ENCODE assay signal across 14 mouse cellular contexts in the genomic region with DNA sequence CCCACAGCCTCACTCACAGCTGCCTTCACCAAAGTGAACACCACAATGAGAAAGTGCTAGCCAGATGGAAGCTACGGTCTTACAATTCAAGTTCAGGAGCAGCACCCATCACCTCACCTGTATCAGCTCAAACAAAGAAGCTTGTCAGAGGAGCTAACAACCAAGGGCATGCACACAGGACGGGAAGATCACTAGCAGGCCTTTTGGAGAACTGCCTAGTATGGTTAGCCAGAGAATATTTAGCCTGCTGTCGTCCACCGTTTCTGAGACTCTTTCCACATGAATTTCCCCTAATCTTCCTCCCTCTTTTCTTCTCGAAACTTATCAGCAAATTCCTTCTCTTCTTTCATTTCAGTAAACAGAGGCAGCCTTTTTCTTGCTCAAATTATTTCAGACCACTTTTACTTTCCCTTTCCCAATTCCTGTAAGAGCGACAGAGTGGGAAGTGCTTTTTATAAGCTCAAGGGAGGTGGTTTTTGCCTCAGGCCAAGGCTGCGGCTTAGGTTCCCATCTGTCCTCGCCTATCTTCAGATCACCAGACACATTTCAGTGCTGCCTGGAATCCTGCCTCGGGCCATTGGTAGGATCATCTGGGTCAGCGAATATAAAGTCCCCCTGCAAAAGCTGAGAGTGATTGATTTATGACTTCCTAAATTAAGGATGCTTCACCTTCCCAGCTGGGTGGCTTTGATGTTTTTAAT.
DNase-seq lines count a peak whose midpoint lies in the region; ATAC-seq lines count a peak whose summit lies in the region.
"Had no signal": no experiment of that assay in that cellular context is flagged by ENCODE, and none has a peak within 500 bp of the region (broad histone marks: within the 10 kb centered on the region; RNA-seq: fewer than 3 reads in every experiment).

No protein-coding gene starts in this region.

- WGBS in hindbrain, embryonic 13.5 days = 56% methylated on average over 10 of the region's 10 CpGs
- 62% methylated on average over 10 of the region's 10 CpGs for WGBS in hindbrain, embryonic 16.5 days
- WGBS in heart, embryonic 12.5 days = 47% methylated on average over 10 of the region's 10 CpGs
- WGBS in forebrain, embryonic 11.5 days = 69% methylated on average over 10 of the region's 10 CpGs

- no peak overlapping the region for H3K9ac ChIP-seq in hindbrain, embryonic 13.5 days
- H3K9ac ChIP-seq in hindbrain, embryonic 16.5 days (ENCODE audit: low read depth, low read length) = no peak overlapping the region
- no peak overlapping the region for H3K9ac ChIP-seq in heart, embryonic 12.5 days
- H3K9ac ChIP-seq in forebrain, embryonic 11.5 days (ENCODE audit: low read length) = no peak overlapping the region
- H3K9ac ChIP-seq: forebrain, embryonic 12.5 days; lung, embryonic 14.5 days; stomach, embryonic 15.5 days had no signal

- no peaks in the 10 kb centered on the region for H3K27me3 ChIP-seq in hindbrain, embryonic 13.5 days
- H3K27me3 ChIP-seq in hindbrain, embryonic 16.5 days (replicated peaks; ENCODE audit: control insufficient read depth, insufficient read depth, low read length) = no peaks in the 10 kb centered on the region
- no peaks in the 10 kb centered on the region for H3K27me3 ChIP-seq in heart, embryonic 12.5 days (replicated peaks)
- no peaks in the 10 kb centered on the region for H3K27me3 ChIP-seq in forebrain, embryonic 11.5 days (ENCODE audit: control insufficient read depth, insufficient read depth, low read length)
- H3K27me3 ChIP-seq: forebrain, embryonic 12.5 days; stomach, embryonic 15.5 days had no signal

- peaks cover 4% of the 10 kb centered on the region; the same call in 1 of the 2 replicates for H3K4me1 ChIP-seq in hindbrain, embryonic 13.5 days (replicated peaks)
- no peaks in the 10 kb centered on the region for H3K4me1 ChIP-seq in hindbrain, embryonic 16.5 days (ENCODE audit: control insufficient read depth, insufficient read depth, low read depth, low read length)
- no peaks in the 10 kb centered on the region for H3K4me1 ChIP-seq in heart, embryonic 12.5 days (replicated peaks)
- H3K4me1 ChIP-seq in forebrain, embryonic 11.5 days (replicated peaks; ENCODE audit: control insufficient read depth, insufficient read depth, low read length) = no peaks in the 10 kb centered on the region
- H3K4me1 ChIP-seq: forebrain, embryonic 12.5 days; stomach, embryonic 15.5 days had no signal

- peak; percentile 62 for DNase-seq in MN1 (ENCODE audit: low spot score)
- DNase-seq in embryo, embryonic 10.5 days (ENCODE audit: low spot score) = peak; percentile 31
- peak; percentile 60 for DNase-seq in mesoderm, embryonic 11.5 days (ENCODE audit: low read depth, low spot score)
- no peak for DNase-seq in forebrain, embryonic 11.5 days (ENCODE audit: low spot score)
- no peak for DNase-seq in thymus, postnatal 0 days (ENCODE audit: low spot score)
- DNase-seq: gastrocnemius, postnatal 25 days; kidney, postnatal 25 days; lung, embryonic 14.5 days; right cerebral cortex, postnatal 14 days had no signal

- H3K4me2 ChIP-seq in hindbrain, embryonic 13.5 days = no peak overlapping the region
- no peak overlapping the region for H3K4me2 ChIP-seq in hindbrain, embryonic 16.5 days (ENCODE audit: low read length)
- H3K4me2 ChIP-seq in heart, embryonic 12.5 days = no peak overlapping the region
- H3K4me2 ChIP-seq in forebrain, embryonic 11.5 days (ENCODE audit: low read depth, low read length, severe bottlenecking) = no peak overlapping the region
- H3K4me2 ChIP-seq: forebrain, embryonic 12.5 days; lung, embryonic 14.5 days; stomach, embryonic 15.5 days had no signal

- peak overlapping the region; percentile 66 for H3K27ac ChIP-seq in hindbrain, embryonic 13.5 days
- H3K27ac ChIP-seq in hindbrain, embryonic 16.5 days (ENCODE audit: low read depth, low read length) = no peak overlapping the region
- H3K27ac ChIP-seq in heart, embryonic 12.5 days (ENCODE audit: poor library complexity, severe bottlenecking) = no peak overlapping the region
- no peak overlapping the region for H3K27ac ChIP-seq in forebrain, embryonic 11.5 days (ENCODE audit: low read depth, low read length)
- H3K27ac ChIP-seq: forebrain, embryonic 12.5 days; stomach, embryonic 15.5 days had no signal

- H3K4me3 ChIP-seq in hindbrain, embryonic 13.5 days = no peak overlapping the region
- H3K4me3 ChIP-seq in hindbrain, embryonic 16.5 days (ENCODE audit: low read length) = no peak overlapping the region
- no peak overlapping the region for H3K4me3 ChIP-seq in heart, embryonic 12.5 days
- H3K4me3 ChIP-seq in forebrain, embryonic 11.5 days (ENCODE audit: low read depth, low read length) = no peak overlapping the region
- H3K4me3 ChIP-seq: forebrain, embryonic 12.5 days; stomach, embryonic 15.5 days had no signal

- H3K36me3 ChIP-seq in hindbrain, embryonic 13.5 days = no peaks in the 10 kb centered on the region
- no peaks in the 10 kb centered on the region for H3K36me3 ChIP-seq in hindbrain, embryonic 16.5 days (ENCODE audit: control insufficient read depth, insufficient read depth, low read length)
- no peaks in the 10 kb centered on the region for H3K36me3 ChIP-seq in heart, embryonic 12.5 days
- H3K36me3 ChIP-seq in forebrain, embryonic 11.5 days (ENCODE audit: control insufficient read depth, insufficient read depth, low read length) = no peaks in the 10 kb centered on the region
- H3K36me3 ChIP-seq: forebrain, embryonic 12.5 days; stomach, embryonic 15.5 days had no signal

- no peaks in the 10 kb centered on the region for H3K9me3 ChIP-seq in hindbrain, embryonic 13.5 days
- H3K9me3 ChIP-seq in hindbrain, embryonic 16.5 days (ENCODE audit: control insufficient read depth, low read length) = no peaks in the 10 kb centered on the region
- H3K9me3 ChIP-seq in heart, embryonic 12.5 days (replicated peaks) = no peaks in the 10 kb centered on the region
- H3K9me3 ChIP-seq in forebrain, embryonic 11.5 days (ENCODE audit: control insufficient read depth, low read length) = no peaks in the 10 kb centered on the region
- H3K9me3 ChIP-seq: forebrain, embryonic 12.5 days; stomach, embryonic 15.5 days had no signal

- no peak for ATAC-seq in hindbrain, embryonic 13.5 days (ENCODE audit: low FRiP score)
- no peak for ATAC-seq in hindbrain, embryonic 16.5 days
- ATAC-seq in heart, embryonic 12.5 days (ENCODE audit: insufficient number of reproducible peaks, low FRiP score) = no peak
- no peak for ATAC-seq in forebrain, embryonic 11.5 days (replicated peaks; ENCODE audit: low FRiP score)

Comparison
In these comparisons a context has a peak if more than half of its experiments do, and no peak if none do; other contexts are left out.
1. DNase-seq: peak in MN1 (single experiment), embryo, embryonic 10.5 days (single experiment) and mesoderm, embryonic 11.5 days (single experiment); none in forebrain, embryonic 11.5 days (single experiment) and thymus, postnatal 0 days (single experiment).